Mouse (Mus musculus) B cell, adult 67 days (primary cell): ENCODE results near the gene Csnka2ip. TPM values are rescaled to one million over a fixed set of nuclear protein-coding genes. Genes with fewer than 3 reads are reported as not detected.

Experiments
- total RNA-seq, 2 experiments: library from RNA; stranded (reverse); gene quantifications; 4 replicates each; pipeline ENCODE4 v1.2.4; 2023

Csnka2ip gene
- not detected for total RNA-seq

GRCm38 (mm10) chr16:64602308-64602707, at the start of gene Csnka2ip:
Gene Csnka2ip (minus strand): TSS chr16:64602408.

Other genes with a start within 250 kb of the Csnka2ip start
- 10 to 100 TPM; 26.7 to 29.6 TPM for gene 4930453N24Rik, start 168.8 kb upstream of the Csnka2ip start, total RNA-seq
- gene Zfp654, start 249.2 kb upstream of the Csnka2ip start, total RNA-seq, result 10 to 100 TPM; 17.1 to 17.2 TPM
- 100 to 1,000 TPM; 111 to 116 TPM for gene Cggbp1, start 249.6 kb upstream of the Csnka2ip start, total RNA-seq